Mouse (Mus musculus) layer of hippocampus, adult 2 months (tissue): ENCODE results near the gene Lrrc75b. TPM values are rescaled to one million over a fixed set of nuclear protein-coding genes. Genes with fewer than 3 reads are reported as not detected.

Experiments used
- DNase-seq, 2 experiments: peaks; one replicate each; pipeline ENCODE4 v3.0.0; 2022; ENCODE audit warnings: low spot score in 2 of 2
- H3K27ac ChIP-seq: fragments of 200-600 bp; 2 replicates; pipeline ENCODE4 v1.8.1; 2022
- H3K4me3 ChIP-seq: fragments of 200-600 bp; 2 replicates; pipeline ENCODE4 v1.8.1; 2022; ENCODE audit warnings: mild to moderate bottlenecking
- CTCF ChIP-seq: fragments of 200-600 bp; conservative IDR thresholded peaks from 2 replicates; pipeline ENCODE4 v1.8.1; 2022; ENCODE audit warnings: antibody characterized with exemption, mild to moderate bottlenecking, moderate library complexity
- total RNA-seq, 2 experiments: library from RNA; stranded (reverse); gene quantifications; 2 replicates each; pipeline ENCODE4 v1.2.3; 2021

Lrrc75b gene
- total RNA-seq, 2 experiments from 2014 or later, result 9.7 to 12.0 TPM

- DNase-seq, result no peak
- H3K27ac ChIP-seq, result no peak overlapping the region
- no peak overlapping the region for H3K4me3 ChIP-seq
- TF ChIP-seq CTCF, result no peak
These were observed 2.5 kb upstream of the Lrrc75b start for GRCm38 (mm10) chr10:75562596-75562995.

DNA sequence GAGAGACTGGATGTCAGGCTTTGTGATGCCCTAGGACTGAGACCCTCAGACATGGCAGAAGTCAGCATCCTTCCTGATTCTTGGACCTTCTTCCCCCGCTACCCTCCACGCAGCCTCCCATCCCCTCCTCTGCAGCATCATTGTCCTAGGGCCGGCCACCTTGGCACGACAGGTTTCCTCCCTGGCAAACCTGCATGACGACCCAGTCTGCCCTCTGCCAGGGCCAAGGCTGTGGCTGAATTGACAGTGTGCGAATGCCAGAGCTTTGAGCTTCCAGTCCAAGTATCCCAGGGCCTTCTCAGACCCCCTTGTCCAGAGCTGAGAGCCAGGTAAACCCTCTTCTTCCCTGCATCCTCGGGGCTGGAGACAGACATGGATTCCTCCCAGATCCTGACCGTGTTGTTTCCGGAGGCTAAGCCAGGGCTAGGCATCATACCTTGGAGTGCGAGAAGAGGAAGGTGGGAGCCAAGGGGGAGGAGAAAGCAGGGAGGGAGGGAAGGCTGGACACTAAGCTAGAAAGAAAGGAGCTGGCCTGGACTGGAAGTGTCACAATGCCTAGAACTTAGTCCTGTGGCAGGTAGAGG lies 1.0 kb upstream of the Lrrc75b start, which contains the start of gene Ggt1:
Gene Ggt1, plus strand, starts transcription at position 534 of the 584 bp plus-strand sequence.
- H3K4me3 ChIP-seq, result peak within 1 kb of the TSS; percentile 60; the same call in 1 of the 2 replicates
- no peak for TF ChIP-seq CTCF
- H3K27ac ChIP-seq, result peak within 1 kb of the TSS; percentile 78
- DNase-seq, result no peak

DNA sequence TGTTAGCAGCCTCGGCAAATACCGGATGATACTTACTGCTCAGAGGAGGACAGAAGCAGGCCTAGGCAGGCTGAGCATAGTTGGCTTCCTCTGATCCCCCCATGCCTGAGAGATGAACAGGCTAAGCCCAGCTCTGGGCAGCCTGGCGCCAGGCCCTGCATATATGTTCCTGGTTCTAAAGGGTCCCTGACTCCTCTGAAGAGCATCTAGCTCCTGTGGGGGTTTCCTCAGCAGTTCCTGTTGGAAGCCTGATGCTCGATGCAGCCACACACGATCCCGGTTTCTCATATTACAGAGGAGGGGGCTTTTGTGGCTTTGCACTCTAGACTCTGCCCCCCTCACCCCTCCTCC lies 394 bp upstream of the Lrrc75b start:
- DNase-seq, result no peak
- TF ChIP-seq CTCF, result no peak
- Histone ChIP-seq H3K4me3 (peak overlapping the region; percentile 60), H3K27ac (peak overlapping the region; percentile 78)

GRCm38 (mm10) chr10:75559041-75559675 lies 972 bp downstream of the Lrrc75b start:
- peak overlapping the region; percentile 60 for H3K4me3 ChIP-seq
- no peak for TF ChIP-seq CTCF
- DNase-seq, result no peak
- H3K27ac ChIP-seq, result peak overlapping the region; percentile 78

- Histone ChIP-seq H3K4me3 (peak overlapping the region; percentile 31; the same call in 1 of the 2 replicates), H3K27ac (peak overlapping the region; percentile 61)
- DNase-seq, result no peak
- TF ChIP-seq CTCF, result no peak
These were observed 1.6 kb downstream of the Lrrc75b start for GRCm38 (mm10) chr10:75558515-75558914.

GRCm38 (mm10) chr10:75556026-75556425 lies 4.1 kb downstream of the Lrrc75b start:
- TF ChIP-seq CTCF, result peak; percentile 32; the same call in 1 of the 2 replicates
- no peak overlapping the region for H3K4me3 ChIP-seq
- H3K27ac ChIP-seq, result peak overlapping the region; percentile 88
- DNase-seq, result peak; percentile 63 to 86

- peak overlapping the region; percentile 88 for H3K27ac ChIP-seq
- H3K4me3 ChIP-seq, result no peak overlapping the region
- TF ChIP-seq CTCF, result no peak
- DNase-seq, result no peak
These were observed 4.6 kb downstream of the Lrrc75b start for GRCm38 (mm10) chr10:75555557-75555956.

DNA sequence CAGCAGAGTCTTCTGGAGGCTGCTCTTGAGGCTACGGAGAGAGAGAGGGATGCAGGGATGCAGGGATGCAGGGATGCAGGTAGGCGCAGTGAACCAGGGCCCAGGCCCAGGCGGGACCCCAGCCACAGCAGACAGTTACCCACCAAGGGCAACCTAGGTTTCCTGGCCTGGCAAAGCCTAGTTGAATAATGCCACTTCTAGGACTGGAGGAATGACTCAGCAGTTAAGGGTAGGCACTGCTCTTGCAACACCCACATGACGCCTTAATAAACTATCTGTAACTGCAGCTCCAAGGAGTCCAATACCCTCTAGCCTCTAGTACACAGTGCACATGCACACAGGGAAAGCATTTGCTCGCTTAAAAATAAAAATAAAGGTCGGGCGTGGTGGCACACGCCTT lies 6.0 kb downstream of the Lrrc75b start:
- no peak overlapping the region for H3K4me3 ChIP-seq
- no peak for DNase-seq
- TF ChIP-seq CTCF, result no peak
- no peak overlapping the region for H3K27ac ChIP-seq

DNA sequence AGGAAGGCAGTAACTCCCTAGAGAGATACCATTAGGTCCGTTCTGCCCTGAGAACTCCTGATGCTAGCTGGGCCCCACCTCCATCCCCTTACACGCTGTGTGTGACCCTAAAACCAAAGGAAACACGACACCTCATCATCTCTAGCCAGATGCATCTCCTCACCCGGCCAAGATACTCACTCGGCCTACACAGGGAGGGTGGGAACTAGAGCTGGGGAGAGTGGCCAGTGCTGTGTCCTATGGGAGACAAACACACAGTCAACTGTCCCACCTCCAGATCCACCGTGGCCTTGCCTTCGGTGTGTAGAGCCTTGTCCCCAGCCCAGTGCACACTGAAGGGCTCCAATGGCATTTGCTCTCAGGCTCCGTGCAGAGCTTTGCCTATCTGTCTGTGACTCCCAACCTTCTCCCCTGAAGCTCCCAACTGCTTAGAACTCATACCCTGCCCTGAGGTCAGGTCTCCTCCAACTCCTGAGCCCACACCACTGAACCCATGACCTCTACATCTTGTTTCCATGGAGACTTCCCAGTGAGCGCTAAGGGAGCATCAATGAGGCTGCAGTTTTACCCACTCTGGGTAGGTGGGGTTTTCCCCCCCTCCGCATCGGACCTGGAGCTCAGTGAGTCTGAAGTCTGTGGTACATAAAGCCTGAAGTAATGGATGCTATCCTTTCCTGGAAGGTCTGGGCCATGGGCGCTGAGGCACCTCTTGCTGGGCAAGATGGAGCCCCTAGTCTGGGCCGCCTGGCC lies 7.3 kb downstream of the Lrrc75b start:
- TF ChIP-seq CTCF, result no peak
- Histone ChIP-seq H3K27ac (no peak overlapping the region), H3K4me3 (no peak overlapping the region)
- DNase-seq, result no peak

- Histone ChIP-seq H3K4me3 (no peak overlapping the region), H3K27ac (no peak overlapping the region)
- TF ChIP-seq CTCF, result no peak
- DNase-seq, result no peak
These were observed 8.0 kb downstream of the Lrrc75b start for GRCm38 (mm10) chr10:75552106-75552505.

- no peak overlapping the region for H3K27ac ChIP-seq
These were observed 9.0 kb downstream of the Lrrc75b start for GRCm38 (mm10) chr10:75551175-75551574.

GRCm38 (mm10) chr10:75549886-75550285 lies 10.2 kb downstream of the Lrrc75b start:
- Histone ChIP-seq H3K27ac (no peak overlapping the region), H3K4me3 (no peak overlapping the region)
- no peak for DNase-seq
- no peak for TF ChIP-seq CTCF

More at GRCm38 (mm10) chr10:75551175-75551574, 9.0 kb downstream of the Lrrc75b start:
- no peak for DNase-seq
- H3K4me3 ChIP-seq, result no peak overlapping the region
- peak; percentile 26; the same call in 1 of the 2 replicates for TF ChIP-seq CTCF

GRCm38 (mm10) chr10:75548486-75548885 lies 11.6 kb downstream of the Lrrc75b start:
- TF ChIP-seq CTCF, result peak; percentile 17
- H3K4me3 ChIP-seq, result no peak overlapping the region
- no peak overlapping the region for H3K27ac ChIP-seq
- DNase-seq, result no peak
